Mouse (Mus musculus): ENCODE measurements around the gene Syt16.

Gene Syt16

GRCm38 (mm10) chr12:73997297-73998127 lies at the start of gene Syt16:
Syt16 (plus strand) TSS chr12:73997661.
- peak; percentile 62 for ATAC-seq (ENCODE audit: low TSS enrichment)

GRCm38 (mm10) chr12:73948415-73948814 lies 49.0 kb upstream of the Syt16 start:
- no peak for ATAC-seq (ENCODE audit: low TSS enrichment)

- ATAC-seq (ENCODE audit: low TSS enrichment) = peak; percentile 70
Measured at GRCm38 (mm10) chr12:73949318-73950058, 48.0 kb upstream of the Syt16 start.

- peak; percentile 25; the same call in 1 of the 2 replicates for ATAC-seq (ENCODE audit: low TSS enrichment)
Measured at GRCm38 (mm10) chr12:73952879-73953278, 44.6 kb upstream of the Syt16 start.

- no peak for ATAC-seq (ENCODE audit: low TSS enrichment)
Measured at GRCm38 (mm10) chr12:73953420-73954186, 43.9 kb upstream of the Syt16 start.

GRCm38 (mm10) chr12:73954785-73955184 lies 42.7 kb upstream of the Syt16 start:
- ATAC-seq (ENCODE audit: low TSS enrichment) = no peak

- 0 out of 2 replicates have a peak, but pooled peaks have one; percentile 27 for ATAC-seq (ENCODE audit: low TSS enrichment)
Measured at GRCm38 (mm10) chr12:73957676-73958075, 39.8 kb upstream of the Syt16 start.

GRCm38 (mm10) chr12:73958830-73959229 lies 38.6 kb upstream of the Syt16 start:
- ATAC-seq (ENCODE audit: low TSS enrichment) = no peak

- peak; percentile 100 for ATAC-seq (ENCODE audit: low TSS enrichment)
Measured at GRCm38 (mm10) chr12:73964291-73965281, 32.9 kb upstream of the Syt16 start, which contains the start of gene Snapc1. Snapc1 (plus strand) TSS chr12:73964481.

GRCm38 (mm10) chr12:73969142-73969541 lies 28.3 kb upstream of the Syt16 start:
- ATAC-seq (ENCODE audit: low TSS enrichment) = no peak

GRCm38 (mm10) chr12:73974584-73974983 lies 22.9 kb upstream of the Syt16 start:
- ATAC-seq (ENCODE audit: low TSS enrichment) = no peak

GRCm38 (mm10) chr12:73978144-73978543 lies 19.3 kb upstream of the Syt16 start:
- ATAC-seq (ENCODE audit: low TSS enrichment) = no peak

GRCm38 (mm10) chr12:73979667-73980066 lies 17.8 kb upstream of the Syt16 start:
- no peak for ATAC-seq (ENCODE audit: low TSS enrichment)

- ATAC-seq (ENCODE audit: low TSS enrichment) = peak; percentile 85
Measured at GRCm38 (mm10) chr12:73982533-73982932, 14.9 kb upstream of the Syt16 start.

- ATAC-seq (ENCODE audit: low TSS enrichment) = no peak
Measured at GRCm38 (mm10) chr12:73986299-73986698, 11.2 kb upstream of the Syt16 start.

GRCm38 (mm10) chr12:73988393-73989008 lies 9.0 kb upstream of the Syt16 start:
- no peak for ATAC-seq (ENCODE audit: low TSS enrichment)

GRCm38 (mm10) chr12:73989594-73989993 lies 7.9 kb upstream of the Syt16 start:
- ATAC-seq (ENCODE audit: low TSS enrichment) = no peak

- ATAC-seq (ENCODE audit: low TSS enrichment) = no peak
Measured at GRCm38 (mm10) chr12:73996906-73997296, 560 bp upstream of the Syt16 start.

GRCm38 (mm10) chr12:73998128-73998456 lies 631 bp downstream of the Syt16 start:
- ATAC-seq (ENCODE audit: low TSS enrichment) = peak; percentile 7; the same call in 1 of the 2 replicates

GRCm38 (mm10) chr12:74002449-74002848 lies 5.0 kb downstream of the Syt16 start:
- no peak for ATAC-seq (ENCODE audit: low TSS enrichment)

Data from frontal cortex, adult (tissue).